Mouse (Mus musculus) heart, embryonic 15.5 days (tissue): ENCODE results near the gene Ccdc88b. TPM values are rescaled to one million over a fixed set of nuclear protein-coding genes. Genes with fewer than 3 reads are reported as not detected.

Experiments
- ATAC-seq: fragments of 200-750 bp; cut with Nextera tagmentation; replicated peaks from 2 replicates; pipeline ENCODE4 v1.8.0; 2017; ENCODE audit warnings: low read depth, moderate TSS enrichment; ENCODE audit not compliant: insufficient number of reproducible peaks, insufficient read depth, low FRiP score
- H3K27ac ChIP-seq: fragments of 300-500 bp; sonication (generic); 2 replicates; pipeline ENCODE4 v1.5.1; 2015; ENCODE audit warnings: mild to moderate bottlenecking, inconsistent platforms
- H3K27me3 ChIP-seq: fragments of 300-500 bp; sonication (generic); 2 replicates; pipeline ENCODE4 v1.6.1; 2015; ENCODE audit warnings: inconsistent platforms
- H3K36me3 ChIP-seq: fragments of 300-500 bp; sonication (generic); 2 replicates; pipeline ENCODE4 v1.6.1; 2015; ENCODE audit warnings: mild to moderate bottlenecking, inconsistent platforms
- H3K4me1 ChIP-seq: fragments of 300-500 bp; sonication (generic); replicated peaks from 2 replicates; pipeline ENCODE4 v1.6.1; 2015; ENCODE audit warnings: inconsistent platforms
- H3K4me2 ChIP-seq: fragments of 300-500 bp; sonication (generic); 2 replicates; pipeline ENCODE4 v1.6.1; 2015; ENCODE audit warnings: inconsistent platforms, mild to moderate bottlenecking, moderate library complexity
- H3K4me3 ChIP-seq: fragments of 300-500 bp; sonication (generic); 2 replicates; pipeline ENCODE4 v1.5.1; 2015; ENCODE audit warnings: mild to moderate bottlenecking, inconsistent platforms
- H3K9ac ChIP-seq: fragments of 300-500 bp; sonication (generic); 2 replicates; pipeline ENCODE4 v1.6.1; 2015; ENCODE audit warnings: mild to moderate bottlenecking, inconsistent platforms
- H3K9me3 ChIP-seq: fragments of 300-500 bp; sonication (generic); replicated peaks from 2 replicates; pipeline ENCODE4 v1.6.1; 2016; ENCODE audit warnings: inconsistent platforms
- WGBS: fragments of 180-500 bp; shearing (Covaris S2); methylation state at CpG from one replicate; pipeline ENCODE4 v1.1.7; 2015; ENCODE audit warnings: mixed read lengths; 5-methylcytosine and 5-hydroxymethylcytosine counted together
- polyA plus RNA-seq: library from polyadenylated mRNA; unstranded; fragments of >200 nt; fragmentation: Nextera tagmentation; extraction: Ambion mirVana; gene quantifications from 2 replicates; pipeline ENCODE4 v1.2.1, GENCODE M21; 2015

Ccdc88b gene
- polyA plus RNA-seq, 1 experiment from 2014 or later = 0.68 TPM

GRCm38 (mm10) chr19:6876799-6877198, 18.8 kb upstream of the Ccdc88b start:
- ATAC-seq = no peak
- H3K36me3 ChIP-seq = no peaks in the 10 kb centered on the region
- no peak overlapping the region for H3K9ac ChIP-seq

GRCm38 (mm10) chr19:6875834-6876233, 17.8 kb upstream of the Ccdc88b start:
- 81% methylated on average over 6 of the region's 6 CpGs for WGBS
- H3K27me3 ChIP-seq = no peaks in the 10 kb centered on the region
- no peak overlapping the region for H3K4me3 ChIP-seq
- H3K4me1 ChIP-seq = 0 out of 2 replicates have a peak, but pooled peaks cover 3% of the 10 kb centered on the region
- no peak overlapping the region for H3K27ac ChIP-seq
- H3K4me2 ChIP-seq = no peak overlapping the region
- no peak overlapping the region for H3K9ac ChIP-seq
- no peaks in the 10 kb centered on the region for H3K9me3 ChIP-seq
- no peaks in the 10 kb centered on the region for H3K36me3 ChIP-seq
- no peak for ATAC-seq

More at GRCm38 (mm10) chr19:6876799-6877198, 18.8 kb upstream of the Ccdc88b start:
- no peaks in the 10 kb centered on the region for H3K9me3 ChIP-seq
- no peaks in the 10 kb centered on the region for H3K27me3 ChIP-seq
- H3K4me3 ChIP-seq = no peak overlapping the region
- no peak overlapping the region for H3K27ac ChIP-seq
- H3K4me2 ChIP-seq = no peak overlapping the region
- 0 out of 2 replicates have a peak, but pooled peaks cover under 1% of the 10 kb centered on the region for H3K4me1 ChIP-seq

DNA sequence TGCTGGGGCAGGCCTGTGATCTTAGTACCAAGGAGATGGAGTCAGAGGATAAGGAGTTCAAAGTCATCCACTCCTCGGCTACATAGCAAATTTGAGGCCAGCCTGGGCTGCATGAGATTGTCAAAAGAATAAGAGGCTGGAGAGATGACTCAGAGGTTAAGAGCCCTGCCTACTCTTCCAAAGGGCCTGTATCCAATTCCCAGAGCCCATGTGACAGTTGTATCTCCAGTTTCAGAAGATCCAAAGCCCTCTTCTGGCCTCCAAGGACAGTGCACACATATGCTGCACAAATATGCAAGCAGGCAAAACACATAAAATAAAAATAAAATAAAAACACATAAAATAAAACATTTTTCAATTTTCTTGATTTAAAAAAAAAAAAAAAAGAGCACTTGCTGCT, 16.2 kb upstream of the Ccdc88b start:
- ATAC-seq = no peak
- no peak overlapping the region for H3K4me2 ChIP-seq

DNA sequence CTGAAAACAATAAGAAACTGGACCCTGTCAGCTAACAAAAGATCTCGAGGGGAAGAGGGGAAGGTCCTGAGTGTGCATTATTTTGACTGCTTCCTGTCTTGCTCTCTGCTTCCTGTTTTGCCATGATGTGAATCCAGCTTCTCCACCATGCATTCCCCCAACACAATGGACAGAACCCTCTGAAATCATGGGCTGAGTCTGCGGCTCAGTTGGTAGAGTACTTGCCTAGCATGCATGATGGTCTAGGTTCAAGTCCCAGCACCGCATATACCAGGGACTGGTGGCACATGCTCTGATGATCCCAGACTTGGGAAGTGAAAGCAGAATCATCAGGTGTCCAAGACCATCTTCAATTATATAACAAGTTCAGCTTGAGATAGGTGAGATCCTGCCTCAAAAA, 14.7 kb upstream of the Ccdc88b start:
- H3K9ac ChIP-seq = no peak overlapping the region
- H3K4me2 ChIP-seq = no peak overlapping the region
- WGBS = 66% methylated on average over 3 of the region's 3 CpGs
- no peaks in the 10 kb centered on the region for H3K27me3 ChIP-seq
- no peaks in the 10 kb centered on the region for H3K9me3 ChIP-seq
- no peak overlapping the region for H3K27ac ChIP-seq
- no peak for ATAC-seq
- no peaks in the 10 kb centered on the region for H3K36me3 ChIP-seq
- H3K4me1 ChIP-seq = 0 out of 2 replicates have a peak, but pooled peaks cover 8% of the 10 kb centered on the region
- H3K4me3 ChIP-seq = no peak overlapping the region

More for the DNA sequence above, 16.2 kb upstream of the Ccdc88b start:
- Histone ChIP-seq H3K9ac (no peak overlapping the region), H3K36me3 (no peaks in the 10 kb centered on the region), H3K4me3 (no peak overlapping the region), H3K27ac (no peak overlapping the region), H3K9me3 (no peaks in the 10 kb centered on the region), H3K27me3 (no peaks in the 10 kb centered on the region), H3K4me1 (0 out of 2 replicates have a peak, but pooled peaks cover 5% of the 10 kb centered on the region)
- WGBS = 50% methylated on average over 1 of the region's 1 CpGs

DNA sequence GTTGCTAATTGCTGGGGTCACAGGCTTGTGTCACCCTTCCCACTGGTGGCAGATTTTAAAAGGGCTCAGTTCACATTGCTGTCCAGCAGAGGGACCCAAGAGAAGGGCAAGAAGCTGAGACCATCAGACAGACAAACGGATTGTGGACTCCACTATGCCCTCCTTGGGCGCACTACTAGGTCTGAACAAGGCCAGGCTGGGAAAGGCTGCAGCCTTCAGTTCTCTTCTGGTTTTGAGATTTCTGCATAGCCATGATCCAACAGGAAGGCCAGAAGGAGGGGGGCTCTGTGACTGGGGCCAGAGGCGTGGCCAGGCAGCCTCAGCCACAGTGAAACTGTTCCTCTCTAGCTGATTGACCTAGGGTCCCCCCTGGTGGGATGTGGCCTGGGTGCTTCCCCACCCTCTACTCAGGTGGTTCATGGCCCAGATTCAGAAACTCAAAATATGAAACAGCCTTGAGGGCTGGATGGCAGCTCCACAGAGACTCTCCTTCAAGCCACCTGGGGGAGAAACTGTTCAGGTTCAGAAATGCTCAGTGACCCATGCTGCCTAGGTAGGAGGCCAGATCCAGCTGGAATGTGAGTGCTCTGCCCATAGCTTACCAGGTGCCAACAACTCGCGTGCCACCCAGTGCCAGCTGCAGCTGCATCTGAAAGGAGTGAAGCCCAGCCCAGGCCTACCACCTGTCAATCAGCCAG, 13.7 kb upstream of the Ccdc88b start:
- Histone ChIP-seq H3K4me3 (no peak overlapping the region), H3K36me3 (no peaks in the 10 kb centered on the region), H3K9me3 (no peaks in the 10 kb centered on the region), H3K27me3 (no peaks in the 10 kb centered on the region), H3K4me2 (no peak overlapping the region), H3K9ac (no peak overlapping the region), H3K4me1 (0 out of 2 replicates have a peak, but pooled peaks cover 8% of the 10 kb centered on the region), H3K27ac (no peak overlapping the region)
- 62% methylated on average over 5 of the region's 5 CpGs for WGBS
- no peak for ATAC-seq

DNA sequence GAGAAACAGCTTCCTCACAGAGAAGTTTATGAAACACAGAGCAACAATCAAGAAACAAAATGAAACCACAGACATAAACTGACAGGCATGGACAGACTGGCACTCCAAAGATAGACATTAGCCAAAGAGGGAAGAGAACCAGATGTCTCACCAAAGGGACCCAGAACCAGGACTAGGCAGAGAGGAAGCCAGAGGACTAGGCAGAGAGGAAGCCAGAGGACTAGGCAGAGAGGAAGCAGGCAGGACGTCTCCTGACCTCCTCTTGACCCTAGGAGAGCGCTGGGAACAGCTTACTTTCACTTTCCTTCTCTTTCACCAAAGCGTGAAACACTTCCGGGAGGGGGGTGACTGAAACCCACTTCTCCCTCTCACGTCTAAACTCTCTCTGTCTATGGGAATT, 11.3 kb upstream of the Ccdc88b start:
- Histone ChIP-seq H3K9me3 (no peaks in the 10 kb centered on the region), H3K27ac (peak overlapping the region; percentile 54), H3K9ac (peak overlapping the region; percentile 19; the same call in 1 of the 2 replicates), H3K36me3 (no peaks in the 10 kb centered on the region), H3K4me1 (0 out of 2 replicates have a peak, but pooled peaks cover 8% of the 10 kb centered on the region), H3K4me2 (peak overlapping the region; percentile 57), H3K27me3 (no peaks in the 10 kb centered on the region), H3K4me3 (peak overlapping the region; percentile 40)
- ATAC-seq = no peak; the same call in 1 of the 2 replicates
- WGBS = 7% methylated on average over 5 of the region's 5 CpGs

DNA sequence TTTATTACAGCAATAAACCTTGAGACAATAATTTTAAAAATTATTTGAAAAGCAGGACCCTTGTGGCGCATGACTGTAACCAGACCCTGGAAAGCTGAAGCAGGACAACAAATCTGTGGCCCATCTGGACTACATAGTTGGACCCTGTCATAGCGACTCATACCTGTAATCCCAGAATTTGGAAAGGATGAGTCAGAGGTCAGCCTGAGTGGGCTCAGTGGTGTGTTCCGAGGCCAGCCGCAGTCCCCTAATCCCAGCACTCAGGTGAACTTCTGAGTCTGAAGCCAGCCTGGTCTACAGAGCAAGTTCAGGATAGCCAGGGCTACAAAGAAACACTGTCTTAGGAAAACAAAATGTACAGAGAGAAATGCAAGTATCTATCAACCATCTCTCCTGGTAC, 3.4 kb upstream of the Ccdc88b start:
- 91% methylated on average over 4 of the region's 4 CpGs for WGBS
- H3K9me3 ChIP-seq = no peaks in the 10 kb centered on the region
- ATAC-seq = no peak

DNA sequence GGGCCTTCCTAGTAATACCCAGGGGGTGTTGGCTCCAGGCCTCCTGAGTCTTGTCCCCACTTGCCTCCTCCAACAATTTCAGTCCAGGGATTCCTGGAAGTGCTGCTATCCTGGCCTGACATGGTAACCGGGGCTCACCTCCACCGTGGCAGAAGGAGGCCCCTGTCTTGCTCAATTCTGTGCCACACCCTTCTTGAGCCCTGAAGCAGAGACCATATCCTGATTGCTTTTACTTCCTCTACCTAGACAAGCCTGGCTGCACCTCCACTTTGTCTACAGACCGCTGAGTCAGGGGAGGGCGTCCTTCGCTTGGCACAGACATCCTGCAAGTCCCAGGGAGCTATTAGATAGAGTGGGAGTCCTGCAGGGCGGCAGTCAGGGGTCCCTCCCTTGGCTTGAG, 2.7 kb upstream of the Ccdc88b start:
- WGBS = 77% methylated on average over 6 of the region's 6 CpGs
- no peak overlapping the region for H3K27ac ChIP-seq
- H3K36me3 ChIP-seq = no peaks in the 10 kb centered on the region
- H3K4me3 ChIP-seq = no peak overlapping the region
- H3K4me1 ChIP-seq = peaks cover 9% of the 10 kb centered on the region
- no peak overlapping the region for H3K9ac ChIP-seq
- no peak overlapping the region for H3K4me2 ChIP-seq
- ATAC-seq = no peak
- no peaks in the 10 kb centered on the region for H3K9me3 ChIP-seq
- peaks cover 5% of the 10 kb centered on the region; the same call in 1 of the 2 replicates for H3K27me3 ChIP-seq

More for the DNA sequence above, 3.4 kb upstream of the Ccdc88b start:
- Histone ChIP-seq H3K27me3 (no peaks in the 10 kb centered on the region), H3K4me1 (peaks cover 1% of the 10 kb centered on the region; the same call in 1 of the 2 replicates), H3K4me3 (no peak overlapping the region), H3K9ac (no peak overlapping the region), H3K4me2 (no peak overlapping the region), H3K27ac (no peak overlapping the region), H3K36me3 (no peaks in the 10 kb centered on the region)

- H3K9me3 ChIP-seq = no peaks in the 10 kb centered on the region
- H3K4me1 ChIP-seq = peaks cover 16% of the 10 kb centered on the region
- no peaks in the 10 kb centered on the region for H3K36me3 ChIP-seq
- H3K4me3 ChIP-seq = no peak overlapping the region
- ATAC-seq = no peak
- no peak overlapping the region for H3K4me2 ChIP-seq
- H3K9ac ChIP-seq = no peak overlapping the region
- H3K27ac ChIP-seq = no peak overlapping the region
- peaks cover 8% of the 10 kb centered on the region for H3K27me3 ChIP-seq
- 78% methylated on average over 3 of the region's 3 CpGs for WGBS
Observed at GRCm38 (mm10) chr19:6859971-6860370, 2.0 kb upstream of the Ccdc88b start.

DNA sequence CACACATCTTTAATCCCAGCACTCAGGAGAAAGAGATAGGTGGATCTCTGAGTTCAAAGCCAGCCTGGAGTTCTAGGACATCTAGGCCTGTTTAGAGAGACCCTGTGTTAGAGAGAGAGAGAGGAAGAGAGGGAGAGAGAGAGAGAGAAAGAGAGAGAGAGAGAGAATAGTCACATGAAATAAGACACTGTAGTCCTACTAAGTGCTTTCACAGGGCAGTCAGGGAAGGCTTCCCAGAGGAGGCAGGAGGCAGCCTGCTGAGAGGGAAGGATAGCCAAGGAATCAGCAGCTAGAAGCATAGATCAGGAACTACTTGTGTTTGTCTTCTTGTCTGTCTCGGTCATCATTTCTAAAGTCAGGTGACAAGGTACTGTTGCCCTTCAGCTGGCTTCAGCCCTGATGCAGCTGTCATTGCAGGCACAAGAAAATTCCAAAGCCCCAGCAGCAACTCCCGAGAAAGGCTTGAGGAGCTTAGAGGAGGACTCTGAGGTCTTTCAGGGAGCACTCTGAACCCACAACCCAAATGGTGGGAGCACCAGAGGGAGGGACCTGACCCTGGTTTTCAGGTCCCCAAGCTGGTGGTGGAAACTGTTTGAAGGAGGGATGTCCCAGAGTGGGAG, 1.1 kb upstream of the Ccdc88b start:
- no peak for ATAC-seq
- H3K4me2 ChIP-seq = no peak overlapping the region
- peaks cover 17% of the 10 kb centered on the region for H3K4me1 ChIP-seq
- 52% methylated on average over 2 of the region's 2 CpGs for WGBS
- no peaks in the 10 kb centered on the region for H3K9me3 ChIP-seq
- H3K27ac ChIP-seq = no peak overlapping the region
- H3K4me3 ChIP-seq = no peak overlapping the region
- H3K36me3 ChIP-seq = no peaks in the 10 kb centered on the region
- peaks cover 15% of the 10 kb centered on the region for H3K27me3 ChIP-seq
- no peak overlapping the region for H3K9ac ChIP-seq

DNA sequence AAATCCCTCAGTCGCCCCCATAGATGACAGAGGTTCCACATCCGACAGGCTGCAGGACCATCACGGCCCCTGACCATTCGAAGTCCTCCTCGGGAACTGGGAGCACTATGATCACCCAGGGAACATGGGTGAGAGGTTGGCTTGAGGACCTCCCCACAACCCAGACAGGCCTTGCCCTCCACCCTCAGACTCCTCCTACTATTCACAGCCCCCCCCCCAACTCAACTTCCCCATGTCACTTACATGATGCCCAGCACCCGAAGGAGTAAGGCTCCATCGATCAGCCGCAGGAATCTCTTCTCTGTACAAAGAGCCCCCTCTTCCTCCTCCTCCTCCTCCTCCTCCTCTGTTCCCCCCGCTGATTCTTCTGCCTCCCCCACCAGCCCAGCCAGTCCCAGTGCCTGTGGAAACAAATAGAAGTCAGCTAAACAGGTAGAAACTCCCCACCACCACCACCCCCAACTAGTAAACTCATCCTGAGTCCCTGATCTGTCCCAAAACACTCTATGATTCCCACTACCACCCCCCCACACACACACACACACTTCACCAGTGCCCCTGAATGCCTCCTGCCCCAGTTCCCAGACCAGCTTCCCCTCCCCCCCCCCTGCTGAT, 513 bp downstream of the Ccdc88b start:
- WGBS = 69% methylated on average over 9 of the region's 9 CpGs
- Histone ChIP-seq H3K4me3 (no peak overlapping the region), H3K27ac (no peak overlapping the region), H3K36me3 (no peaks in the 10 kb centered on the region), H3K4me2 (peak overlapping the region; percentile 18; the same call in 1 of the 2 replicates), H3K27me3 (peaks cover 15% of the 10 kb centered on the region), H3K9me3 (no peaks in the 10 kb centered on the region), H3K4me1 (peaks cover 17% of the 10 kb centered on the region), H3K9ac (no peak overlapping the region)
- no peak for ATAC-seq
